Mouse (Mus musculus): ENCODE data around the gene Cep112. TPM values are rescaled to one million over a fixed set of nuclear protein-coding genes. Genes with fewer than 3 reads are reported as not detected.

Cep112 gene
- polyA plus RNA-seq (2015; fragmentation: Illumina TruSeq; extraction: RNeasy Lipid Tissue Mini Kit (QIAGEN cat#74804); ENCODE audit: insufficient read depth, low replicate concordance): 1.3 TPM

GRCm38 (mm10) chr11:108424889-108425591 is at the start of gene Cep112:
TSS of gene Cep112 (plus strand) at chr11:108425192.

Other genes with a start within 250 kb of the Cep112 start
- not detected for gene Apoh, start 81.8 kb upstream of the Cep112 start, polyA plus RNA-seq (2015; fragmentation: Illumina TruSeq; extraction: RNeasy Lipid Tissue Mini Kit (QIAGEN cat#74804); ENCODE audit: insufficient read depth, low replicate concordance)
- 23.6 TPM for gene Prkca, start 81.3 kb upstream of the Cep112 start, polyA plus RNA-seq (2015; fragmentation: Illumina TruSeq; extraction: RNeasy Lipid Tissue Mini Kit (QIAGEN cat#74804); ENCODE audit: insufficient read depth, low replicate concordance)

All from spleen, adult 10 weeks (tissue).